Mouse (Mus musculus): ENCODE results near the gene Smcr8. TPM values are rescaled to one million over a fixed set of nuclear protein-coding genes. Genes with fewer than 3 reads are reported as not detected.
A peak's percentile ranks its signal among the peaks of the same experiment; 100 is the strongest.
"Not testable (repeated sequence)": the region's sequence is repeated elsewhere in the genome, so short reads cannot be mapped to it uniquely, and the experiment has no call there.

Gene Smcr8
- polyA plus RNA-seq, 1 experiment from 2014 or later: 10.2 TPM

GRCm38 (mm10) chr11:60796342-60796741, 19.0 kb downstream of the Smcr8 start:
- no peak overlapping the region for H3K4me3 ChIP-seq (ENCODE audit: low read depth, low read length)
- peaks cover 8% of the 10 kb centered on the region for H3K36me3 ChIP-seq (ENCODE audit: control insufficient read depth, insufficient read depth, low read length)
- no peaks in the 10 kb centered on the region for H3K9me3 ChIP-seq (ENCODE audit: control insufficient read depth, low read length)
- no peak overlapping the region for H3K4me2 ChIP-seq (ENCODE audit: low read depth)
- H3K4me1 ChIP-seq (ENCODE audit: control insufficient read depth, insufficient read depth, low read length): no peaks in the 10 kb centered on the region
- no peak overlapping the region for H3K9ac ChIP-seq (ENCODE audit: low read length)
- ATAC-seq (ENCODE audit: insufficient read depth, low FRiP score, low TSS enrichment): no peak
- H3K27me3 ChIP-seq (ENCODE audit: control insufficient read depth, insufficient read depth, low read length): no peaks in the 10 kb centered on the region
- DNase-seq (ENCODE audit: low spot score): no peak
- H3K27ac ChIP-seq (ENCODE audit: low read depth, low read length): no peak overlapping the region
- 92% methylated on average over 11 of the region's 11 CpGs for WGBS

- Histone ChIP-seq H3K36me3 (ENCODE audit: control insufficient read depth, insufficient read depth, low read length) (peaks cover 4% of the 10 kb centered on the region; the same call in 1 of the 2 replicates), H3K27me3 (ENCODE audit: control insufficient read depth, insufficient read depth, low read length) (no peaks in the 10 kb centered on the region), H3K4me3 (ENCODE audit: low read depth, low read length) (no peak overlapping the region), H3K9ac (ENCODE audit: low read length) (no peak overlapping the region), H3K27ac (ENCODE audit: low read depth, low read length) (no peak overlapping the region), H3K4me1 (ENCODE audit: control insufficient read depth, insufficient read depth, low read length) (no peaks in the 10 kb centered on the region), H3K4me2 (ENCODE audit: low read depth) (no peak overlapping the region), H3K9me3 (ENCODE audit: control insufficient read depth, low read length) (no peaks in the 10 kb centered on the region)
- ATAC-seq (ENCODE audit: insufficient read depth, low FRiP score, low TSS enrichment) (no peak), DNase-seq (ENCODE audit: low spot score) (no peak)
- 92% methylated on average over 4 of the region's 4 CpGs for WGBS
Measured at GRCm38 (mm10) chr11:60799977-60800376, 22.7 kb downstream of the Smcr8 start.

- ATAC-seq (ENCODE audit: insufficient read depth, low FRiP score, low TSS enrichment): no peak
- WGBS: 94% methylated on average over 1 of the region's 1 CpGs
- Histone ChIP-seq H3K27ac (ENCODE audit: low read depth, low read length) (no peak overlapping the region), H3K4me3 (ENCODE audit: low read depth, low read length) (no peak overlapping the region), H3K27me3 (ENCODE audit: control insufficient read depth, insufficient read depth, low read length) (no peaks in the 10 kb centered on the region), H3K4me2 (ENCODE audit: low read depth) (no peak overlapping the region), H3K4me1 (ENCODE audit: control insufficient read depth, insufficient read depth, low read length) (no peaks in the 10 kb centered on the region), H3K9me3 (ENCODE audit: control insufficient read depth, low read length) (no peaks in the 10 kb centered on the region), H3K9ac (ENCODE audit: low read length) (no peak overlapping the region), H3K36me3 (ENCODE audit: control insufficient read depth, insufficient read depth, low read length) (peaks cover 4% of the 10 kb centered on the region; the same call in 1 of the 2 replicates)
- no peak for DNase-seq (ENCODE audit: low spot score)
Measured at GRCm38 (mm10) chr11:60800892-60801291, 23.6 kb downstream of the Smcr8 start.

- WGBS: 86% methylated on average over 4 of the region's 4 CpGs
- H3K9me3 ChIP-seq (ENCODE audit: control insufficient read depth, low read length): no peaks in the 10 kb centered on the region
- peaks cover 8% of the 10 kb centered on the region; the same call in 1 of the 2 replicates for H3K4me1 ChIP-seq (ENCODE audit: control insufficient read depth, insufficient read depth, low read length)
- DNase-seq (ENCODE audit: low spot score) (no peak), ATAC-seq (ENCODE audit: insufficient read depth, low FRiP score, low TSS enrichment) (no peak)
- H3K4me3 ChIP-seq (ENCODE audit: low read depth, low read length): no peak overlapping the region
- H3K36me3 ChIP-seq (ENCODE audit: control insufficient read depth, insufficient read depth, low read length): no peaks in the 10 kb centered on the region
- no peak overlapping the region for H3K9ac ChIP-seq (ENCODE audit: low read length)
- H3K27ac ChIP-seq (ENCODE audit: low read depth, low read length): no peak overlapping the region
- H3K4me2 ChIP-seq (ENCODE audit: low read depth): no peak overlapping the region
- H3K27me3 ChIP-seq (ENCODE audit: control insufficient read depth, insufficient read depth, low read length): no peaks in the 10 kb centered on the region
Measured at GRCm38 (mm10) chr11:60808286-60809070, 31.2 kb downstream of the Smcr8 start.

- DNase-seq (ENCODE audit: low spot score): no peak
- no peaks in the 10 kb centered on the region for H3K27me3 ChIP-seq (ENCODE audit: control insufficient read depth, insufficient read depth, low read length)
- H3K4me1 ChIP-seq (ENCODE audit: control insufficient read depth, insufficient read depth, low read length): peaks cover 8% of the 10 kb centered on the region; the same call in 1 of the 2 replicates
- H3K9ac ChIP-seq (ENCODE audit: low read length): no peak overlapping the region
- no peak for ATAC-seq (ENCODE audit: insufficient read depth, low FRiP score, low TSS enrichment)
- H3K9me3 ChIP-seq (ENCODE audit: control insufficient read depth, low read length): no peaks in the 10 kb centered on the region
- whole genome bisulfite sequencing: 78% methylated on average over 1 of the region's 1 CpGs
- no peak overlapping the region for H3K27ac ChIP-seq (ENCODE audit: low read depth, low read length)
- no peak overlapping the region for H3K4me3 ChIP-seq (ENCODE audit: low read depth, low read length)
- peak overlapping the region; percentile 69; the same call in 1 of the 2 replicates for H3K4me2 ChIP-seq (ENCODE audit: low read depth)
- no peaks in the 10 kb centered on the region for H3K36me3 ChIP-seq (ENCODE audit: control insufficient read depth, insufficient read depth, low read length)
Measured at GRCm38 (mm10) chr11:60809546-60809945, 32.2 kb downstream of the Smcr8 start.

GRCm38 (mm10) chr11:60810046-60810965, 33.0 kb downstream of the Smcr8 start:
- Histone ChIP-seq H3K4me1 (ENCODE audit: control insufficient read depth, insufficient read depth, low read length) (peaks cover 8% of the 10 kb centered on the region; the same call in 1 of the 2 replicates), H3K27ac (ENCODE audit: low read depth, low read length) (no peak overlapping the region), H3K9ac (ENCODE audit: low read length) (peak overlapping the region; percentile 26; the same call in 1 of the 2 replicates), H3K4me2 (ENCODE audit: low read depth) (peak overlapping the region; percentile 69), H3K4me3 (ENCODE audit: low read depth, low read length) (peak overlapping the region; percentile 38), H3K27me3 (ENCODE audit: control insufficient read depth, insufficient read depth, low read length) (no peaks in the 10 kb centered on the region), H3K36me3 (ENCODE audit: control insufficient read depth, insufficient read depth, low read length) (no peaks in the 10 kb centered on the region), H3K9me3 (ENCODE audit: control insufficient read depth, low read length) (no peaks in the 10 kb centered on the region)
- WGBS: 16% methylated on average over 14 of the region's 14 CpGs
- DNase-seq (ENCODE audit: low spot score): no peak
- 0 out of 2 replicates have a peak, but pooled peaks have one; percentile 6 for ATAC-seq (ENCODE audit: insufficient read depth, low FRiP score, low TSS enrichment)

GRCm38 (mm10) chr11:60811054-60811460, 33.7 kb downstream of the Smcr8 start:
- Histone ChIP-seq H3K27me3 (ENCODE audit: control insufficient read depth, insufficient read depth, low read length) (no peaks in the 10 kb centered on the region), H3K36me3 (ENCODE audit: control insufficient read depth, insufficient read depth, low read length) (no peaks in the 10 kb centered on the region), H3K4me2 (ENCODE audit: low read depth) (peak overlapping the region; percentile 69), H3K4me3 (ENCODE audit: low read depth, low read length) (peak overlapping the region; percentile 38), H3K9me3 (ENCODE audit: control insufficient read depth, low read length) (no peaks in the 10 kb centered on the region), H3K9ac (ENCODE audit: low read length) (peak overlapping the region; percentile 31; the same call in 1 of the 2 replicates), H3K4me1 (ENCODE audit: control insufficient read depth, insufficient read depth, low read length) (peaks cover 8% of the 10 kb centered on the region; the same call in 1 of the 2 replicates), H3K27ac (ENCODE audit: low read depth, low read length) (no peak overlapping the region)
- WGBS: under 1% methylated on average over 29 of the region's 29 CpGs
- ATAC-seq (ENCODE audit: insufficient read depth, low FRiP score, low TSS enrichment) (peak; percentile 96), DNase-seq (ENCODE audit: low spot score) (peak; percentile 94)

- Histone ChIP-seq H3K4me2 (ENCODE audit: low read depth) (peak within 1 kb of the TSS; percentile 69), H3K4me3 (ENCODE audit: low read depth, low read length) (peak within 1 kb of the TSS; percentile 38), H3K9ac (ENCODE audit: low read length) (peak within 1 kb of the TSS; percentile 31; the same call in 1 of the 2 replicates)
- not testable (repeated sequence) for DNase-seq (ENCODE audit: low spot score); H3K27me3 ChIP-seq (ENCODE audit: control insufficient read depth, insufficient read depth, low read length); H3K36me3 ChIP-seq (ENCODE audit: control insufficient read depth, insufficient read depth, low read length); H3K27ac ChIP-seq (ENCODE audit: low read depth, low read length); H3K9me3 ChIP-seq (ENCODE audit: control insufficient read depth, low read length); ATAC-seq (ENCODE audit: insufficient read depth, low FRiP score, low TSS enrichment); H3K4me1 ChIP-seq (ENCODE audit: control insufficient read depth, insufficient read depth, low read length)
- 33% methylated on average over 6 of the region's 6 CpGs for WGBS
Measured at GRCm38 (mm10) chr11:60811618-60812017, 34.3 kb downstream of the Smcr8 start, which contains the start of gene Shmt1. Gene Shmt1 (minus strand): TSS chr11:60811718.
